Mouse (Mus musculus) heart, postnatal 0 days (tissue): ENCODE results near the gene Ntm.

Experiments
- CTCF ChIP-seq: IDR thresholded peaks from 2 replicates; pipeline ENCODE4 v1.5.1; 2016; ENCODE audit warnings: antibody characterized with exemption, control low read depth, low read depth
- EP300 ChIP-seq: IDR thresholded peaks from 2 replicates; pipeline ENCODE4 v1.6.1; 2016; ENCODE audit warnings: antibody characterized with exemption, low read depth

- TF ChIP-seq CTCF (no peak), EP300 (no peak)
Measured at GRCm38 (mm10) chr9:29197046-29197445, 765.9 kb downstream of the Ntm start.
